Mouse (Mus musculus): ENCODE results near the gene Gpr137c. TPM values are rescaled to one million over a fixed set of nuclear protein-coding genes. Genes with fewer than 3 reads are reported as not detected.

The Gpr137c gene
- polyA plus RNA-seq, 1 experiment = 38.7 TPM

DNA sequence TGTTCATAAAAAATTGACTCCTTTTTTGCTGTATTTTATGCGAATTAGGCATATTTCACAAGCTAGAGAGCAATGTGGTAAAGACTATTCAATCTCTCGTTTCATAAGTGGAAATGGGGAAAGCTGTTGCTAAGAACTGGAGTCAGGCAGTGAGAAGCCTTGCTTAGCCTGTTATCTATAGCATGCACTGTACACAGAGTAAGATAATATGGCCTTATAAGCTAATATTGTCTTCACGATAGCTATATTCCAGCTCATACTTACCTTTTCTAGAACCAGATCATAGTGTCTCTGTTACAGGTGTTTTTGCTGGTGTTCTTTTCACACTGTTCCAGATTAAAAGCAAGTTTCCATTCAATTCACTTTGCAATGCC lies 99.7 kb downstream of the Gpr137c start:
- no peak for DNase-seq
- WGBS = 55% methylated on average over 3 of the region's 3 CpGs
- Histone ChIP-seq H3K27me3 (ENCODE audit: control insufficient read depth, insufficient read depth, low read length) (no peaks in the 10 kb centered on the region), H3K4me3 (replicated peaks; ENCODE audit: insufficient read depth, low read depth, low read length) (peak overlapping the region; percentile 97), H3K27ac (ENCODE audit: insufficient read depth, low read length) (no peak overlapping the region), H3K4me1 (ENCODE audit: control insufficient read depth, insufficient read depth, low read length) (peaks cover 8% of the 10 kb centered on the region; the same call in 1 of the 2 replicates)
- TF ChIP-seq POLR2A (IDR thresholded peaks at IDR 0.05; ENCODE audit: borderline replicate concordance, insufficient read depth, low read length) = no peak
- no peak for TF ChIP-seq CTCF (IDR thresholded peaks at IDR 0.05; ENCODE audit: borderline replicate concordance, insufficient read depth, low read depth, low read length)

DNA sequence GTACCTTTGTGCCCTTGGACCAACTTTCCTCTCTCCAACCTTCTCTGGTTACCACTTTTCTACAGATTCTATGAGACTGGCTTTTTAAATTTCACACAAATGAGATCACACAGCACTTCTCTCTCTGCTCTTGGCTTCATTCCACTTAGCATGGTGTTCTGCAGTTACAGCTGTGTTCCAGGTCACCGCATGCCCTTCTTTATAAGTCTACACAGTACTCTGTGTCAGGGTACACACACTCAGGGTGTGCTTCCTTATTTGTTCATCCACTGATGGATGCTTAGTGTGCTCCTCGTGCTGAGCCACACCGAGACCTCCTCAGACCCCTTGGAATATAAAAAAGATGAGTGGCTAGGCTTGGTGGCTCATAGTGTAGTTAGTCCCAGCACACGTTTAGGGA lies 100.6 kb downstream of the Gpr137c start:
- Histone ChIP-seq H3K4me3 (replicated peaks; ENCODE audit: insufficient read depth, low read depth, low read length) (no peak overlapping the region), H3K27me3 (ENCODE audit: control insufficient read depth, insufficient read depth, low read length) (no peaks in the 10 kb centered on the region), H3K4me1 (ENCODE audit: control insufficient read depth, insufficient read depth, low read length) (peaks cover 8% of the 10 kb centered on the region; the same call in 1 of the 2 replicates), H3K27ac (ENCODE audit: insufficient read depth, low read length) (no peak overlapping the region)
- DNase-seq = no peak
- WGBS = 71% methylated on average over 4 of the region's 4 CpGs
- TF ChIP-seq CTCF (IDR thresholded peaks at IDR 0.05; ENCODE audit: borderline replicate concordance, insufficient read depth, low read depth, low read length) = no peak
- no peak for TF ChIP-seq POLR2A (IDR thresholded peaks at IDR 0.05; ENCODE audit: borderline replicate concordance, insufficient read depth, low read length)

DNA sequence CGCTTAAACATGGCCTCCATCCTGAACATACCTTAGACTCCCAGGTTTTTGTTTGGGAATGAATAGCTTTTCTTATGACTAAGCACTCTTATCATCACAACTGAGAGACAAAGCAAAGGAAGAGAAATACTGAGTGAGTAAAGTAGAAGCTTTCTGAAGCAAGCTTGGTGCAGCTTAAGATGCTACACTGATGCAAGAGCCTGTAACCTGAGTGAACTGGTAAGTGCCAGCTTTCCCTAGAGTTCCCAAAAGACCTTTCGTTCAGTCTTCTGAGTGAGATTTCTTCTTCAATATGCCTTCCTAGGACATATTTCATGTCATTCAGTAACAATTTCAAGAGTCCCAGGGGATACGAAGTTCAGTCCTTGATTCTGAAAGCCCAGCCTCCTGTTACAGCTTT lies 101.5 kb downstream of the Gpr137c start:
- WGBS = 91% methylated on average over 3 of the region's 3 CpGs
- Histone ChIP-seq H3K4me3 (replicated peaks; ENCODE audit: insufficient read depth, low read depth, low read length) (no peak overlapping the region), H3K27ac (ENCODE audit: insufficient read depth, low read length) (no peak overlapping the region), H3K4me1 (ENCODE audit: control insufficient read depth, insufficient read depth, low read length) (peaks cover 8% of the 10 kb centered on the region; the same call in 1 of the 2 replicates), H3K27me3 (ENCODE audit: control insufficient read depth, insufficient read depth, low read length) (no peaks in the 10 kb centered on the region)
- no peak for DNase-seq
- TF ChIP-seq POLR2A (IDR thresholded peaks at IDR 0.05; ENCODE audit: borderline replicate concordance, insufficient read depth, low read length) (no peak), CTCF (IDR thresholded peaks at IDR 0.05; ENCODE audit: borderline replicate concordance, insufficient read depth, low read depth, low read length) (no peak)

DNA sequence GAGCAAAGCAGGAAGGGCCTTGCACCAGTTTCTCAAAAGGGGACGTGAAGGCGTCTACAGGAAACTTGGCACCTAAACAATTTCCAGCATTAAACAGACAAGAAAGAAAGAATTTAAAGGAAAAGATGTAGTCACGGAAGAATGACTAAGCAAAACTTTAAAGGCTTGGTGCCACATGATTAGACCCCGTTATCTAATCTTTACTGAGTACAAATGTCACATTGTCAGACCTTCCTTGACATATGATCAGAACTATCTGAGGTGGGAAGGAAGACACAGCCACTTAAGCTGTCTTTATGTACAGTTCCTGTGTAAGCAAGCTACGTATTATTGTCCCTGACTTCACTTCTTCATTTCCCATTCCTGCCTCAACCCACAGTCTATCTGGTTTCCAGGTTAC lies 102.1 kb downstream of the Gpr137c start:
- TF ChIP-seq CTCF (IDR thresholded peaks at IDR 0.05; ENCODE audit: borderline replicate concordance, insufficient read depth, low read depth, low read length) (no peak), POLR2A (IDR thresholded peaks at IDR 0.05; ENCODE audit: borderline replicate concordance, insufficient read depth, low read length) (no peak)
- Histone ChIP-seq H3K27ac (ENCODE audit: insufficient read depth, low read length) (no peak overlapping the region), H3K27me3 (ENCODE audit: control insufficient read depth, insufficient read depth, low read length) (no peaks in the 10 kb centered on the region), H3K4me1 (ENCODE audit: control insufficient read depth, insufficient read depth, low read length) (peaks cover 5% of the 10 kb centered on the region; the same call in 1 of the 2 replicates), H3K4me3 (replicated peaks; ENCODE audit: insufficient read depth, low read depth, low read length) (no peak overlapping the region)
- no peak for DNase-seq
- WGBS = 73% methylated on average over 5 of the region's 5 CpGs

DNA sequence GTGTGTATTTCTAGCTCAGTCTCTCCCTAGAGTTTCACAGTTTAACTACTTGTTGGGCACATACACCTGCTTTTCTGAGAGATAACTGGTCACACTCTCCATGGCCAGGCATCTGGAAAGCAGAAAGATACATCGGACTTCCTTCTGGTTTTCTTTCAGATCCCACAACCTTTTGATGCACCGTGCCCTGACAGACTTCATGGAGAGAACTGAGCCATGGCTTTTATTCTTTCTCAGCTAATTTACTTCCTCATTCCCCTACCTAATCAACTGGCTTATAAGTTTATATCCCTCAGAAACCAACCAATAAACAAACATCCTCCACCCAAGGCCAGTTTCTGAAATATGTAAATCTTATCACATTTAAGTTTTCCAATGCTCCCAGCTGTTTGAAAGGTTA lies 102.9 kb downstream of the Gpr137c start:
- Histone ChIP-seq H3K4me3 (replicated peaks; ENCODE audit: insufficient read depth, low read depth, low read length) (no peak overlapping the region), H3K4me1 (ENCODE audit: control insufficient read depth, insufficient read depth, low read length) (no peaks in the 10 kb centered on the region; the same call in 1 of the 2 replicates), H3K27ac (ENCODE audit: insufficient read depth, low read length) (no peak overlapping the region), H3K27me3 (ENCODE audit: control insufficient read depth, insufficient read depth, low read length) (no peaks in the 10 kb centered on the region)
- no peak for DNase-seq
- 84% methylated on average over 2 of the region's 2 CpGs for WGBS
- TF ChIP-seq CTCF (IDR thresholded peaks at IDR 0.05; ENCODE audit: borderline replicate concordance, insufficient read depth, low read depth, low read length) (no peak), POLR2A (IDR thresholded peaks at IDR 0.05; ENCODE audit: borderline replicate concordance, insufficient read depth, low read length) (no peak)

DNA sequence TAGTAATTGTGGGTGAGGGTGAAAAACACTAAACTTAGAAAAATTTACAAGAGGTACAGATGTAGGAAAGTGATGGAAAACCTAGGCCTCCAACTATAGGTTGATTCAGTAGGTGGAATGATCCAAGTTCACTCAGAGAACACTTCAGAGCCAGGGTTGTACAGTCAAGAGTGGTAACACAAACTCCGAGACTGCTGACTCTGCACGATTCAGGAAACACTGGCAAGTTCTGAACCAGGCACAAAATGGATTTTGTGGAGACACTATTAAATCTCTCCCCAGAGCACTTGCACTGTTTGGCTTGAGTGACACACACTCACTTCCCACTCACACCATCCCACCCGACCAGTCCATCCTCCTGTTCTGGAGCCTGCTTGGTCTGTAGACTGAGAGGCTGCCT lies 103.8 kb downstream of the Gpr137c start:
- Histone ChIP-seq H3K27me3 (ENCODE audit: control insufficient read depth, insufficient read depth, low read length) (no peaks in the 10 kb centered on the region), H3K27ac (ENCODE audit: insufficient read depth, low read length) (no peak overlapping the region), H3K4me1 (ENCODE audit: control insufficient read depth, insufficient read depth, low read length) (no peaks in the 10 kb centered on the region), H3K4me3 (replicated peaks; ENCODE audit: insufficient read depth, low read depth, low read length) (no peak overlapping the region)
- 88% methylated on average over 3 of the region's 3 CpGs for WGBS
- no peak for DNase-seq
- TF ChIP-seq CTCF (IDR thresholded peaks at IDR 0.05; ENCODE audit: borderline replicate concordance, insufficient read depth, low read depth, low read length) (no peak), POLR2A (IDR thresholded peaks at IDR 0.05; ENCODE audit: borderline replicate concordance, insufficient read depth, low read length) (no peak)

DNA sequence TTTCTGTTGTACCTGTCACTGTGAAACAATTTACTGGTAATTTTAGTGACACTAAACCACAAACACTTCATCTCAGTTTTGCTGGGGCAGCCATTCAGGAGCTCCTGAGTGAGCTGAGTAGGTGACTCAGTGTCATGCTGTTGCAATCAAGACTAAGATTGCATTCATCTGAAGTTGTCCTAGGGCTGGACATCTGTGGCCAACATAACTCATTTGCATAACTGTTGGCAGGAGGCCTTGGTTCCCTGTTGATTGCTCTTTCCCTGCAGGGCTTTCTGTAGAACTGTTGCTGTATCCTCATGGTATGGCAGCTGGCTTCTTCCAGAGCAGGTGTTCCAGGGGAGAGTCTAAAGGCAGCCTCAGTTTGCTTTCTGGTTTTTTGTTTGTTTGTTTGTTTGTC lies 106.0 kb downstream of the Gpr137c start:
- TF ChIP-seq POLR2A (IDR thresholded peaks at IDR 0.05; ENCODE audit: borderline replicate concordance, insufficient read depth, low read length) (no peak), CTCF (IDR thresholded peaks at IDR 0.05; ENCODE audit: borderline replicate concordance, insufficient read depth, low read depth, low read length) (no peak)
- Histone ChIP-seq H3K27ac (ENCODE audit: insufficient read depth, low read length) (no peak overlapping the region), H3K27me3 (ENCODE audit: control insufficient read depth, insufficient read depth, low read length) (no peaks in the 10 kb centered on the region), H3K4me3 (replicated peaks; ENCODE audit: insufficient read depth, low read depth, low read length) (no peak overlapping the region), H3K4me1 (ENCODE audit: control insufficient read depth, insufficient read depth, low read length) (no peaks in the 10 kb centered on the region)
- DNase-seq = no peak

DNA sequence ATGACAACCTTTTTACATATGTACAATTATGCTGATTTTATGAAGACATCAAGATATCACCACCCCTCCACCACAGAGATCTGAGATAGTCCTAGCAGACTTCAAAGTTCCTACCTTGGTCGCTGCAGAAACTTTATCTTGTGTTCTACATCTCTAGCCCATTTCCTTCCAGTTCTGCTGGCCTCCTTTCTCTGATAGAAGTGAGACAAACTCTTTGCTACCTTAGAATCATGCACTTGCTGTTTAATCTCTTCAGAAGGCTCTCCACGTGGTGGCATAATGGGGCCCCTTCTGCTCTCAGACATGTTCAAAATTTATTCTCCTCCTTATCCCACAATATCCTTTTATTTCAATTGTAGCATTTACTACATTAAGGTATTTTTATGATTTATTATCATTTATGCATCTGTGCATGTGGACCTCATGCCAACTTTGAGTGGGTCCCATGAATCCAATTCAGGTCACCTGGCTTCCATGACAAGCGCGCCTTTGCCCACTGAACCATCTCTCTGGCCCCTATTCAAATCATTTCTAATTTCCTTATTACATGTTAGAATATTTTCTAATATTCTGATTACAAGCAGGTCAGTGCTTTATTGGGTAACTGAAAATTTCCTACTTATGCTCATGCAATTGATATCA lies 108.7 kb downstream of the Gpr137c start:
- 93% methylated on average over 4 of the region's 4 CpGs for WGBS
- no peak overlapping the region for H3K4me3 ChIP-seq (replicated peaks; ENCODE audit: insufficient read depth, low read depth, low read length)
- DNase-seq = no peak

More for the DNA sequence above, 108.7 kb downstream of the Gpr137c start:
- Histone ChIP-seq H3K4me1 (ENCODE audit: control insufficient read depth, insufficient read depth, low read length) (no peaks in the 10 kb centered on the region), H3K27me3 (ENCODE audit: control insufficient read depth, insufficient read depth, low read length) (no peaks in the 10 kb centered on the region), H3K27ac (ENCODE audit: insufficient read depth, low read length) (no peak overlapping the region)
- TF ChIP-seq CTCF (IDR thresholded peaks at IDR 0.05; ENCODE audit: borderline replicate concordance, insufficient read depth, low read depth, low read length) (no peak), POLR2A (IDR thresholded peaks at IDR 0.05; ENCODE audit: borderline replicate concordance, insufficient read depth, low read length) (no peak)

All from cerebellum, adult 2 months (tissue).